Mouse (Mus musculus) hindbrain, embryonic 10.5 days (tissue): ENCODE measurements at regions not wholly inside any gene's neighbourhood (a gene's known extent, or its start where the extent isn't known, plus 50 kb on each side); places are given as distances from the start of the nearest gene placed in this dataset.

Experiments used
- DNase-seq: peaks from one replicate; pipeline ENCODE4 v3.0.0-alpha.2; 2017; ENCODE audit warnings: low spot score
- H3K27ac ChIP-seq: fragments of 300-500 bp; sonication (generic); 2 replicates; pipeline ENCODE4 v1.5.1; 2016; ENCODE audit warnings: mild to moderate bottlenecking, moderate library complexity
- H3K27me3 ChIP-seq: fragments of 300-500 bp; sonication (generic); 2 replicates; pipeline ENCODE4 v1.6.1; 2016; ENCODE audit warnings: mild to moderate bottlenecking; ENCODE audit not compliant: poor library complexity, insufficient read depth, severe bottlenecking
- H3K36me3 ChIP-seq: fragments of 300-500 bp; sonication (generic); 2 replicates; pipeline ENCODE4 v1.6.1; 2016; ENCODE audit warnings: mild to moderate bottlenecking, moderate library complexity
- H3K4me1 ChIP-seq: fragments of 300-500 bp; sonication (generic); replicated peaks from 2 replicates; pipeline ENCODE4 v1.6.1; 2016; ENCODE audit warnings: mild to moderate bottlenecking
- H3K4me3 ChIP-seq: fragments of 300-500 bp; sonication (generic); 2 replicates; pipeline ENCODE4 v1.5.1; 2016; ENCODE audit warnings: mild to moderate bottlenecking, moderate library complexity
- H3K9me3 ChIP-seq: fragments of 300-500 bp; sonication (generic); 2 replicates; pipeline ENCODE4 v1.6.1; 2016; ENCODE audit warnings: mild to moderate bottlenecking, moderate library complexity
- WGBS: fragments of 180-500 bp; shearing (Covaris S2); methylation state at CpG from one replicate; pipeline ENCODE4 v1.1.7; 2016; 5-methylcytosine and 5-hydroxymethylcytosine counted together

GRCm38 (mm10) chr8:41713634-41714330, 296.9 kb upstream of the Frg1 start:
- Histone ChIP-seq H3K27me3 (no peaks in the 10 kb centered on the region), H3K4me1 (peaks cover 5% of the 10 kb centered on the region; the same call in 1 of the 2 replicates), H3K36me3 (no peaks in the 10 kb centered on the region), H3K9me3 (no peaks in the 10 kb centered on the region), H3K27ac (no peak overlapping the region), H3K4me3 (no peak overlapping the region)
- WGBS: 42% methylated on average over 4 of the region's 4 CpGs
- peak; percentile 23 for DNase-seq

- Histone ChIP-seq H3K4me3 (no peak overlapping the region), H3K36me3 (no peaks in the 10 kb centered on the region), H3K27ac (no peak overlapping the region), H3K27me3 (no peaks in the 10 kb centered on the region), H3K4me1 (no peaks in the 10 kb centered on the region), H3K9me3 (no peaks in the 10 kb centered on the region)
- DNase-seq: no peak
- 66% methylated on average over 9 of the region's 9 CpGs for WGBS
Measured at GRCm38 (mm10) chr8:41703927-41704924, 287.4 kb upstream of the Frg1 start.
